Mouse (Mus musculus): ENCODE measurements around the gene Gfpt2. TPM values are rescaled to one million over a fixed set of nuclear protein-coding genes. Genes with fewer than 3 reads are reported as not detected.

Gfpt2 gene
- total RNA-seq, 2 experiments from 2014 or later, result 14.5 to 18.0 TPM

DNA sequence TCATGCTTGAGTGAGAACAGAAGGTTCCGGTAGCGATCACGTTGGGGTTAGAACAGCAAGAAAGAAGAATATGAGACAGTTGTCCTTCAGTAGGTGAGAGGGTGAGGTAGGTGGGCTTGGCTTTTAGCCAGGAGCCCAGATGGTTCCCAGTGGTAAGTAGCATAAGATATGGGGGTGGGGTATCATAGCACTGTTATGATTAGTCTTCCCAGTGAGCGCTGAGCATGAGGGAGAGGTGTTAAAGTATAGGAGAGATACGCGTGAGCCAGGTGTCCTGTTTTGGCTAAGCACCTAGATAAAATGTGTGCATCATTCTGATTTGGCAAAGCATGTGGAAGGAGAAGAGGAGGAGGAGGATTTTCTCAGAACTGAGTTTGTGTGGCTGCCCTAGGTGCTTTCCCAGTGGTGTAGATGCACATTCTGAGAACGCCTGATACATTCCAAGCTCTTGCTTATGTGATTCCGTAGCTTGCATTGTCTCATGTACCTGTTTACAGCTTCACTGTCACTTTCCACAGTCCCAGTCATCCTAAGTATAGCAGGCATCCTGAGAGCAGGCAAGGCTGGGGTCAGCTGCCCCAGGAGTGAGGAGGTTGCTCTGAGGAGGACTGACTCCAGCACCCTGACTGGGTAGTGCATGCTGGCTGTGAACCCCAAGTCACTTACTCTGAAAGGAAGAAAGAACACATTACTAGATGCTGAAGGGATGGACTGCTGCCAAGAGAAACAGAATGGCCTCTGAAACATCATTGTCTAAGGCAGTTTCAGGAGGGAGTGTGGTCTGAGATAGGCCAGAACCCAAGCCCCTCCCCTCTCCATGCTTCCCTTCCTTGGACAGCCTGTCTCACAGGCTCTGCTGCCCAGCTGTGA is 83.2 kb downstream of the Gfpt2 start:
- DNase-seq (ENCODE audit: low spot score in 2 of 2), result no peak

DNA sequence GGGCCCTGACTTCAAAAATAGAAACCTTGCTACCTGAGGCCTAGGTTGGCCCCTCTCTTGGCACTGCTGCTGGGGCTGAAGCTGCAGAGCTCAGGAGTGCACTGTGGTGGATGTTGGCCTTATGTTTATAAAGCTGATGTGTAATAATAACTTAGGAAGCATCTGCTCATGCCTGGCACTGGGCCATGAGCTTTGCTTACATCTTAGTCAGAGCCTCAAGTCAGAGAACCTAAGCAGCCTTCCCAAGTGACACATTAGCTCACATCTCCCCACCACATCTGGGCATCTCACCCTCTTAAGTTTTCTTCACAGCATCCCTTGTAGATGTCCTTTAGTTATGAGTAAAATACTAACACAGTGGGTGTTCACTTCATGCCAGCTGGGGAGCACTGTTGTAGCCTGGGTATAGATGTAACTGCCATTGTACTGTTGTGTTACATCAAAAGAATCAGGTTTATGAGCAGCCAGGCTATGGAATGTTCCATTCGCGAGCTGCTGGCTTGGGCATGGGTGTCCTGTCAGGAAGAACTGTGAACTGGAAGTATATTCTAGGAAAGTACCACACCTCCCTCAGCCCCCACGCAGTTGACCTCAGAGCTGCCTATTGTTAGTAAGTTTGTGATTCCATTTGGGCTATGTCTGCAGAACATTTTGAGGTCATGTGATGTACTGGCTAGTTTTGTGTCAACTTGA is 86.1 kb downstream of the Gfpt2 start:
- peak in 1 of 2 experiments; percentile 31 for DNase-seq (ENCODE audit: low spot score in 2 of 2)

DNA sequence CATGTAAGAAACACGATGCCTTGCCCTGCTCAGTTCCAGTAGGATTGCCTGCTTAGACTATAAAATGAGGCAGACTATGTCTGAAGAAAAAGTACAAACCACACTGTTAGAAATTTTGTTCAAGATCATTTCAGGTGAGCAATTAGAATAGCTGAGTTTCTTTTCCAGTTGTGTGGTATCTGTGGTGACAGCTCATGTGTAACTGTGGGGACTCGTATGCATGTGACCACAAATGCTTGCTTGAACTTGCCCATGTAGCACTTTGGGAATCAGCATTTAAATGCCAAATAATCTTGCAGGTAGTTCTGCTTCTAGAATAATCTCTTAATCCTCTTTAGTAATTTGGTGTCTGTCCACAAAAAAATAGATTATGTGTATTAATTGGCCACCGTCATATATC is 89.4 kb downstream of the Gfpt2 start:
- DNase-seq (ENCODE audit: low spot score in 2 of 2), result no peak

Small RNA genes lying within 50 kb of the gene (microRNA-seq; reads per million reads assigned to microRNA genes)
- not detected for gene Gm23813

Other genes with a start within 250 kb of the Gfpt2 start
- not detected for gene Olfr1380, start 237.3 kb upstream of the Gfpt2 start, total RNA-seq (2021)
- 1 to 10 TPM; 7.3 to 7.5 TPM for gene Flt4, start 184.9 kb upstream of the Gfpt2 start, total RNA-seq (2021)
- under 1 TPM in 1 of 2 experiments, not detected in 1; 0.62 TPM for gene Scgb3a1, start 130.6 kb upstream of the Gfpt2 start, total RNA-seq (2021)
- gene Cnot6, start 81.5 kb upstream of the Gfpt2 start, total RNA-seq (2021), result 10 to 100 TPM; 58.3 to 63.2 TPM
- gene Mapk9, start 52.6 kb downstream of the Gfpt2 start, total RNA-seq (2021), result 10 to 100 TPM; 44.6 to 50.8 TPM
- 1 to 10 TPM; 2.3 TPM for gene Rasgef1c, start 107.7 kb downstream of the Gfpt2 start, total RNA-seq (2021)
- gene Rnf130, start 231.2 kb downstream of the Gfpt2 start, total RNA-seq (2021), result 10 to 100 TPM; 41.3 to 44.0 TPM

Data from gastrocnemius, postnatal 4 days (tissue).